Mouse (Mus musculus) bone marrow macrophage, adult 2 months (primary cell): ENCODE data around the gene Dnmbp.

Experiments
- CTCF ChIP-seq: IDR thresholded peaks from 2 replicates; pipeline ENCODE4 v1.5.1; 2012; ENCODE audit warnings: low read depth, mild to moderate bottlenecking, low read length, moderate library complexity
- POLR2A ChIP-seq: IDR thresholded peaks from 2 replicates; pipeline ENCODE4 v1.6.1; 2012; ENCODE audit warnings: mild to moderate bottlenecking, low read depth, low read length, borderline replicate concordance

GRCm38 (mm10) chr19:43915431-43915830, 24.6 kb downstream of the Dnmbp start:
- TF ChIP-seq CTCF = no peak
- no peak for TF ChIP-seq POLR2A
